Mouse (Mus musculus): Measurements from ENCODE around the gene Sec24d. TPM values are rescaled to one million over a fixed set of nuclear protein-coding genes. Genes with fewer than 3 reads are reported as not detected.

Sec24d gene
- polyA plus RNA-seq, 2 experiments, result 9.9 to 18.0 TPM

DNA sequence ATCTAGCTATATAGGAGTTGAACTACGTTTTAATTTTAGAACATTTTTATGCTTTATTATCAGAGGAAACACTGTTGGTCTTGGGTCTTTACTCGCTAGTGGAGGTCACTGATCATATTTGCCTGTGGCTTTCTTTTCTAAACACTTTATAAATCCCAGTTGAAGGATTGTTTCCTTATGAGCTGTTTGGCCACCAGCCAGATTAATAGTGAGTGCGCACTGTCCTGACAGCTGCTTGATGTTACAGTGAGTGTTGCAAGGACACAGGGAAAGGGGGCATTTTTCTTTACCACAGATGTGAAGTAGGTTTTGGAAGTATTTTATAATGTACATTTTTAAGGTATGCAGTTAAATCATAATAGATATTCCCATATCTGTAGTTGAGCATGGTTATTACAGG is 68.2 kb downstream of the Sec24d start:
- no peaks in the 10 kb centered on the region for H3K9me3 ChIP-seq (ENCODE audit: control insufficient read depth, low read length)
- ATAC-seq (ENCODE audit: insufficient read depth) (no peak), DNase-seq (ENCODE audit: low read depth in 3 of 3, low spot score in 3 of 3) (no peak)
- H3K9ac ChIP-seq (replicated peaks), result no peak overlapping the region
- 64% methylated on average over 3 of the region's 3 CpGs for WGBS (ENCODE audit: insufficient replicate concordance)
- no peak overlapping the region for H3K27ac ChIP-seq
- no peaks in the 10 kb centered on the region for H3K27me3 ChIP-seq (ENCODE audit: control insufficient read depth, insufficient read depth, low read length)
- H3K36me3 ChIP-seq (replicated peaks; ENCODE audit: control insufficient read depth, insufficient read depth, low read depth), result no peaks in the 10 kb centered on the region
- TF ChIP-seq EP300 (IDR thresholded peaks at IDR 0.05; ENCODE audit: low read depth), result no peak
- no peak overlapping the region for H3K4me2 ChIP-seq (ENCODE audit: low read depth)
- H3K4me1 ChIP-seq (replicated peaks; ENCODE audit: control insufficient read depth in 2 of 2, insufficient read depth in 2 of 2, low read length in 1 of 2), result peaks cover 0 to 1% of the 10 kb centered on the region in 2 experiments; a peak in 1 of 4 replicates
- H3K4me3 ChIP-seq (ENCODE audit: insufficient read depth in 1 of 2, low read depth in 2 of 2, low read length in 2 of 2), result no peak overlapping the region

DNA sequence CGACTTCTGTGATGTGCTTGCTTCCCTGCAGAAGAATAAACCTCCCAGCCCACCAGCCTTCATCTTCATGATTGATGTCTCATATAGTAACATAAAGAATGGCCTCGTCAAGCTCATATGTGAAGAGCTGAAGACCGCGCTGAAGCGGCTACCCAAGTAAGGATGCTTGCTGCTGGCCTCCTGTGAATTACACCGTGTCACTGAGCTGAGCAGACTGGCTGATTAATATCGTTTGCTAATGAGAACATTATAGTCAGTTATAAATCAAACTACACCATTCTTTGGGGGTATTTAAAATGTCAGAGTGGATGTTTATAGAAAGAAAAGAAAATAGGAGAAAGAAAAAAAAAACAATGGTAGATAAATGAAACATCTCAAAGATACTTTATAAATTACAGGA is 69.2 kb downstream of the Sec24d start:
- DNase-seq (ENCODE audit: low read depth in 3 of 3, low spot score in 3 of 3) (no peak), ATAC-seq (ENCODE audit: insufficient read depth) (no peak)
- Histone ChIP-seq H3K36me3 (replicated peaks; ENCODE audit: control insufficient read depth, insufficient read depth, low read depth) (no peaks in the 10 kb centered on the region), H3K9me3 (ENCODE audit: control insufficient read depth, low read length) (no peaks in the 10 kb centered on the region), H3K4me2 (ENCODE audit: low read depth) (no peak overlapping the region), H3K4me3 (ENCODE audit: insufficient read depth in 1 of 2, low read depth in 2 of 2, low read length in 2 of 2) (no peak overlapping the region), H3K4me1 (replicated peaks; ENCODE audit: control insufficient read depth in 2 of 2, insufficient read depth in 2 of 2, low read length in 1 of 2) (peaks cover 0 to 1% of the 10 kb centered on the region in 2 experiments; a peak in 1 of 4 replicates), H3K9ac (replicated peaks) (no peak overlapping the region), H3K27me3 (ENCODE audit: control insufficient read depth, insufficient read depth, low read length) (no peaks in the 10 kb centered on the region), H3K27ac (no peak overlapping the region)
- 64% methylated on average over 7 of the region's 7 CpGs for WGBS (ENCODE audit: insufficient replicate concordance)
- TF ChIP-seq CTCF (IDR thresholded peaks at IDR 0.05; ENCODE audit: low read depth) (no peak), EP300 (IDR thresholded peaks at IDR 0.05; ENCODE audit: low read depth) (no peak)

DNA sequence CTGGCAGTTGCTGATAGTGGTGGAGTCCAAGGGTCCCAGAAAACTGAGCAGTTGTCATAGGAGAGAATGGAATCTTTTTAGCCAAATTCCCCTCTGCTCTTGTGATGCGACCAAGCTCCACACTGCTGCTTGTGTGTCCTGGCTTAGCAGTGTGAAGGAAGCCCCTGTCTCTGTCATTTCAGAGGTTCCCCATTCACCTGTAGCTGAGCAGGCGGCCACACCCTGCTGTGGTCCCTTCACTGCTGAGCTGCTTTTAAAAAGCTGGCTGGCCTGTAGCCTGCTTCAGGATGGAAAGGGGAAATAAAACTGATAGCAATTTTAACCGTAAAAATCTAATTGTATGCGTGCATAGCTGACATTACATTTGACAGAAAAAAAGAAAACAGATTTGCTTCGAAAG is 69.7 kb downstream of the Sec24d start:
- no peak overlapping the region for H3K9ac ChIP-seq (replicated peaks)
- no peaks in the 10 kb centered on the region for H3K36me3 ChIP-seq (replicated peaks; ENCODE audit: control insufficient read depth, insufficient read depth, low read depth)
- no peaks in the 10 kb centered on the region for H3K9me3 ChIP-seq (ENCODE audit: control insufficient read depth, low read length)
- TF ChIP-seq EP300 (IDR thresholded peaks at IDR 0.05; ENCODE audit: low read depth) (no peak), CTCF (IDR thresholded peaks at IDR 0.05; ENCODE audit: low read depth) (no peak)
- 51% methylated on average over 5 of the region's 5 CpGs for WGBS (ENCODE audit: insufficient replicate concordance)
- H3K4me3 ChIP-seq (ENCODE audit: insufficient read depth in 1 of 2, low read depth in 2 of 2, low read length in 2 of 2), result no peak overlapping the region
- no peaks in the 10 kb centered on the region for H3K27me3 ChIP-seq (ENCODE audit: control insufficient read depth, insufficient read depth, low read length)
- no peak overlapping the region for H3K27ac ChIP-seq
- H3K4me1 ChIP-seq (replicated peaks; ENCODE audit: control insufficient read depth in 2 of 2, insufficient read depth in 2 of 2, low read length in 1 of 2), result peaks cover 0 to 1% of the 10 kb centered on the region in 2 experiments; a peak in 1 of 4 replicates
- ATAC-seq (ENCODE audit: insufficient read depth), result no peak
- no peak overlapping the region for H3K4me2 ChIP-seq (ENCODE audit: low read depth)
- DNase-seq (ENCODE audit: low read depth in 3 of 3, low spot score in 3 of 3), result no peak

DNA sequence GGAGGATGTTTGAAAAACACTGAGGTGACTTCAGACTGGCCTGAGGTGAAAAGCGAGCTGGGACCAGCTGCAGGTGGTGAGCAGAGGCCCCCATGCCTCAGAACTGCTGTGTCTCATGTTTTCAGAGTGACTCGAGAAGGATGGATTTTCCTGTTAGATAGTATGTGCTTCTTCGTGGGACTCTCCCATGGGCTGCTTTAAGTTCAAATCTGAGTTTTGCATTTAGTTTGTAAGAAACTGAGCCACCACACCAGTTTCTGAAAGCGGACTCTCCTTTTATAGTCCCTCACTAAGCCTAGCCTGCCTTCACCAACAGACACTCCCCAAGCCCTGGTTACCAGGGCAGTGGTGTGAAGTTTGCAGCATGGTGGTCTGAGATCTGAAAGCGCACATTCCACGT is 70.6 kb downstream of the Sec24d start:
- TF ChIP-seq CTCF (IDR thresholded peaks at IDR 0.05; ENCODE audit: low read depth) (no peak), EP300 (IDR thresholded peaks at IDR 0.05; ENCODE audit: low read depth) (no peak)

DNA sequence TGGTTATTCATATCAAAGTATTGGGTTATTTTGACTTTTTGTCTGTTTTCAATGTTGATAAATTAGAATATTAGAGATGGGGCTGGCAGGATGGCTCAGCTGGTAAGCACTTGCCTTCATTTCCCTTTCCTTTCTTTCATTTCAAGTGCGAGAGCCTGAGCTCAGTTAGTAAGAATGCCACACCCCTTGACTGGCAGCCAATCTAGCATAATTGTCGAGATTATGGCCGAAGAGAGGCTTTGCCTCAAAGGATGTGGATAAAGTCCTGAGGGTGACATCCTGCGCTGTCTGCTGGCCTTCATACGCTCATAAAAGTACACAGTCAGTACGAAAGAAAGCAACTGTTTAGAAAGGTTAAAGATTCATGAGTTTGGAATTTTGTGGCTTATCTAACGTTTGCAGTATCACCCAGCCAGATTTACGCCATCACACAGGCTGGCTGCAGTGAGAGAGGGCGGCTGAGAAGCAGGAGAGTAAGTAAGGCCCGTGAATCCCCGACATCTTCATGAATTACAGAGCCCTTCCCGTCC is 71.5 kb downstream of the Sec24d start:
- H3K9me3 ChIP-seq (ENCODE audit: control insufficient read depth, low read length), result no peaks in the 10 kb centered on the region
- H3K27me3 ChIP-seq (ENCODE audit: control insufficient read depth, insufficient read depth, low read length), result no peaks in the 10 kb centered on the region
- no peaks in the 10 kb centered on the region for H3K36me3 ChIP-seq (replicated peaks; ENCODE audit: control insufficient read depth, insufficient read depth, low read depth)
- H3K27ac ChIP-seq, result no peak overlapping the region
- ATAC-seq (ENCODE audit: insufficient read depth), result no peak
- H3K4me2 ChIP-seq (ENCODE audit: low read depth), result no peak overlapping the region
- no peaks in the 10 kb centered on the region; a peak in 1 of 4 replicates for H3K4me1 ChIP-seq (replicated peaks; ENCODE audit: control insufficient read depth in 2 of 2, insufficient read depth in 2 of 2, low read length in 1 of 2)
- H3K4me3 ChIP-seq (ENCODE audit: insufficient read depth in 1 of 2, low read depth in 2 of 2, low read length in 2 of 2), result no peak overlapping the region
- TF ChIP-seq CTCF (IDR thresholded peaks at IDR 0.05; ENCODE audit: low read depth), result no peak
- TF ChIP-seq EP300 (IDR thresholded peaks at IDR 0.05; ENCODE audit: low read depth), result no peak
- WGBS (ENCODE audit: insufficient replicate concordance), result 49% methylated on average over 12 of the region's 12 CpGs
- DNase-seq (ENCODE audit: low read depth in 3 of 3, low spot score in 3 of 3), result no peak
- no peak overlapping the region for H3K9ac ChIP-seq (replicated peaks)

More for the DNA sequence above, 70.6 kb downstream of the Sec24d start:
- Histone ChIP-seq H3K9ac (replicated peaks) (no peak overlapping the region), H3K4me3 (ENCODE audit: insufficient read depth in 1 of 2, low read depth in 2 of 2, low read length in 2 of 2) (no peak overlapping the region), H3K9me3 (ENCODE audit: control insufficient read depth, low read length) (no peaks in the 10 kb centered on the region), H3K27me3 (ENCODE audit: control insufficient read depth, insufficient read depth, low read length) (no peaks in the 10 kb centered on the region), H3K4me1 (replicated peaks; ENCODE audit: control insufficient read depth in 2 of 2, insufficient read depth in 2 of 2, low read length in 1 of 2) (no peaks in the 10 kb centered on the region; a peak in 1 of 4 replicates), H3K4me2 (ENCODE audit: low read depth) (no peak overlapping the region), H3K36me3 (replicated peaks; ENCODE audit: control insufficient read depth, insufficient read depth, low read depth) (no peaks in the 10 kb centered on the region), H3K27ac (no peak overlapping the region)
- DNase-seq (ENCODE audit: low read depth in 3 of 3, low spot score in 3 of 3) (no peak), ATAC-seq (ENCODE audit: insufficient read depth) (no peak)
- WGBS (ENCODE audit: insufficient replicate concordance), result 58% methylated on average over 6 of the region's 6 CpGs

All from liver, embryonic 14.5 days (tissue).